Mouse (Mus musculus) hindbrain, embryonic 10.5 days (tissue): ENCODE results near the gene Ints13. TPM values are rescaled to one million over a fixed set of nuclear protein-coding genes. Genes with fewer than 3 reads are reported as not detected.

Experiments used
- DNase-seq: peaks from one replicate; pipeline ENCODE4 v3.0.0-alpha.2; 2017; ENCODE audit warnings: low spot score
- H3K27ac ChIP-seq: fragments of 300-500 bp; sonication (generic); 2 replicates; pipeline ENCODE4 v1.5.1; 2016; ENCODE audit warnings: mild to moderate bottlenecking, moderate library complexity
- H3K27me3 ChIP-seq: fragments of 300-500 bp; sonication (generic); 2 replicates; pipeline ENCODE4 v1.6.1; 2016; ENCODE audit warnings: mild to moderate bottlenecking; ENCODE audit not compliant: poor library complexity, insufficient read depth, severe bottlenecking
- H3K36me3 ChIP-seq: fragments of 300-500 bp; sonication (generic); 2 replicates; pipeline ENCODE4 v1.6.1; 2016; ENCODE audit warnings: mild to moderate bottlenecking, moderate library complexity
- H3K4me1 ChIP-seq: fragments of 300-500 bp; sonication (generic); replicated peaks from 2 replicates; pipeline ENCODE4 v1.6.1; 2016; ENCODE audit warnings: mild to moderate bottlenecking
- H3K4me3 ChIP-seq: fragments of 300-500 bp; sonication (generic); 2 replicates; pipeline ENCODE4 v1.5.1; 2016; ENCODE audit warnings: mild to moderate bottlenecking, moderate library complexity
- H3K9me3 ChIP-seq: fragments of 300-500 bp; sonication (generic); 2 replicates; pipeline ENCODE4 v1.6.1; 2016; ENCODE audit warnings: mild to moderate bottlenecking, moderate library complexity
- WGBS: fragments of 180-500 bp; shearing (Covaris S2); methylation state at CpG from one replicate; pipeline ENCODE4 v1.1.7; 2016; 5-methylcytosine and 5-hydroxymethylcytosine counted together
- polyA plus RNA-seq: library from polyadenylated mRNA; unstranded; fragments of >200 nt; fragmentation: Nextera tagmentation; extraction: Ambion mirVana; gene quantifications from 2 replicates; pipeline ENCODE4 v1.2.1, GENCODE M21; 2016

Gene Ints13
- polyA plus RNA-seq, 1 experiment from 2014 or later: 71.8 TPM

GRCm38 (mm10) chr6:146535501-146535900 is 42.1 kb downstream of the Ints13 start:
- H3K9me3 ChIP-seq: peaks cover 3% of the 10 kb centered on the region; the same call in 1 of the 2 replicates
- no peaks in the 10 kb centered on the region for H3K36me3 ChIP-seq
- no peak overlapping the region for H3K27ac ChIP-seq
- DNase-seq: no peak
- H3K4me3 ChIP-seq: no peak overlapping the region
- H3K27me3 ChIP-seq: no peaks in the 10 kb centered on the region
- H3K4me1 ChIP-seq: no peaks in the 10 kb centered on the region
- 93% methylated on average over 5 of the region's 5 CpGs for WGBS

- Histone ChIP-seq H3K4me3 (no peak overlapping the region), H3K27ac (no peak overlapping the region), H3K4me1 (no peaks in the 10 kb centered on the region), H3K9me3 (peaks cover 3% of the 10 kb centered on the region; the same call in 1 of the 2 replicates), H3K36me3 (no peaks in the 10 kb centered on the region), H3K27me3 (no peaks in the 10 kb centered on the region)
- no peak for DNase-seq
- 90% methylated on average over 4 of the region's 4 CpGs for WGBS
These were observed 44.5 kb downstream of the Ints13 start for GRCm38 (mm10) chr6:146533146-146533545.

- 0 out of 2 replicates have a peak, but pooled peaks cover 2% of the 10 kb centered on the region for H3K9me3 ChIP-seq
- no peaks in the 10 kb centered on the region for H3K27me3 ChIP-seq
- no peak overlapping the region for H3K4me3 ChIP-seq
- H3K27ac ChIP-seq: no peak overlapping the region
- H3K36me3 ChIP-seq: no peaks in the 10 kb centered on the region
- no peaks in the 10 kb centered on the region for H3K4me1 ChIP-seq
- no peak for DNase-seq
- WGBS: 80% methylated on average over 5 of the region's 5 CpGs
These were observed 46.9 kb downstream of the Ints13 start for GRCm38 (mm10) chr6:146530769-146531168.

- 83% methylated on average over 7 of the region's 7 CpGs for WGBS
- Histone ChIP-seq H3K4me3 (no peak overlapping the region), H3K4me1 (no peaks in the 10 kb centered on the region), H3K36me3 (no peaks in the 10 kb centered on the region), H3K27ac (no peak overlapping the region), H3K27me3 (no peaks in the 10 kb centered on the region), H3K9me3 (no peaks in the 10 kb centered on the region)
- DNase-seq: no peak
These were observed 47.3 kb downstream of the Ints13 start for GRCm38 (mm10) chr6:146530363-146530762.

- no peaks in the 10 kb centered on the region for H3K27me3 ChIP-seq
These were observed 50.1 kb downstream of the Ints13 start for GRCm38 (mm10) chr6:146527537-146527936.

GRCm38 (mm10) chr6:146525500-146525899 is 52.1 kb downstream of the Ints13 start:
- Histone ChIP-seq H3K4me1 (no peaks in the 10 kb centered on the region), H3K4me3 (no peak overlapping the region), H3K36me3 (no peaks in the 10 kb centered on the region), H3K27ac (no peak overlapping the region), H3K27me3 (no peaks in the 10 kb centered on the region), H3K9me3 (peaks cover 7% of the 10 kb centered on the region; the same call in 1 of the 2 replicates)
- WGBS: 86% methylated on average over 2 of the region's 2 CpGs
- no peak for DNase-seq

More at GRCm38 (mm10) chr6:146527537-146527936, 50.1 kb downstream of the Ints13 start:
- peaks cover 7% of the 10 kb centered on the region; the same call in 1 of the 2 replicates for H3K9me3 ChIP-seq
- no peak for DNase-seq
- H3K4me3 ChIP-seq: no peak overlapping the region
- no peaks in the 10 kb centered on the region for H3K4me1 ChIP-seq
- H3K27ac ChIP-seq: no peak overlapping the region
- H3K36me3 ChIP-seq: no peaks in the 10 kb centered on the region
- WGBS: 89% methylated on average over 2 of the region's 2 CpGs

- H3K27me3 ChIP-seq: no peaks in the 10 kb centered on the region
- no peaks in the 10 kb centered on the region for H3K36me3 ChIP-seq
- H3K4me1 ChIP-seq: no peaks in the 10 kb centered on the region
- 88% methylated on average over 5 of the region's 5 CpGs for WGBS
- DNase-seq: no peak
- H3K4me3 ChIP-seq: no peak overlapping the region
- no peak overlapping the region for H3K27ac ChIP-seq
- H3K9me3 ChIP-seq: peaks cover 7% of the 10 kb centered on the region; the same call in 1 of the 2 replicates
These were observed 56.0 kb downstream of the Ints13 start for GRCm38 (mm10) chr6:146521456-146522245.

GRCm38 (mm10) chr6:146519019-146519418 is 58.6 kb downstream of the Ints13 start:
- no peak overlapping the region for H3K27ac ChIP-seq
- peaks cover 7% of the 10 kb centered on the region for H3K4me1 ChIP-seq
- H3K27me3 ChIP-seq: no peaks in the 10 kb centered on the region
- no peak overlapping the region for H3K4me3 ChIP-seq
- H3K36me3 ChIP-seq: no peaks in the 10 kb centered on the region
- 71% methylated on average over 2 of the region's 2 CpGs for WGBS
- H3K9me3 ChIP-seq: peaks cover 7% of the 10 kb centered on the region; the same call in 1 of the 2 replicates
- no peak for DNase-seq

GRCm38 (mm10) chr6:146515936-146516335 is 61.7 kb downstream of the Ints13 start:
- Histone ChIP-seq H3K4me1 (peaks cover 13% of the 10 kb centered on the region), H3K27me3 (no peaks in the 10 kb centered on the region), H3K9me3 (no peaks in the 10 kb centered on the region), H3K4me3 (no peak overlapping the region), H3K27ac (no peak overlapping the region), H3K36me3 (no peaks in the 10 kb centered on the region)
- 88% methylated on average over 6 of the region's 6 CpGs for WGBS
- no peak for DNase-seq

GRCm38 (mm10) chr6:146514531-146514948 is 63.1 kb downstream of the Ints13 start:
- Histone ChIP-seq H3K4me3 (no peak overlapping the region), H3K36me3 (no peaks in the 10 kb centered on the region), H3K27me3 (no peaks in the 10 kb centered on the region), H3K9me3 (no peaks in the 10 kb centered on the region), H3K27ac (no peak overlapping the region), H3K4me1 (peaks cover 13% of the 10 kb centered on the region)
- DNase-seq: no peak
- 52% methylated on average over 7 of the region's 7 CpGs for WGBS

- H3K27me3 ChIP-seq: no peaks in the 10 kb centered on the region
- 82% methylated on average over 5 of the region's 5 CpGs for whole genome bisulfite sequencing
- H3K27ac ChIP-seq: no peak overlapping the region
- no peaks in the 10 kb centered on the region for H3K9me3 ChIP-seq
- no peak for DNase-seq
- H3K36me3 ChIP-seq: no peaks in the 10 kb centered on the region
- H3K4me1 ChIP-seq: peaks cover 13% of the 10 kb centered on the region
- no peak overlapping the region for H3K4me3 ChIP-seq
These were observed 63.7 kb downstream of the Ints13 start for GRCm38 (mm10) chr6:146513899-146514298.

- Histone ChIP-seq H3K27me3 (no peaks in the 10 kb centered on the region), H3K36me3 (no peaks in the 10 kb centered on the region), H3K4me1 (peaks cover 13% of the 10 kb centered on the region), H3K27ac (no peak overlapping the region), H3K4me3 (no peak overlapping the region), H3K9me3 (no peaks in the 10 kb centered on the region)
- DNase-seq: no peak
- 88% methylated on average over 8 of the region's 8 CpGs for WGBS
These were observed 64.3 kb downstream of the Ints13 start for GRCm38 (mm10) chr6:146513384-146513783.

GRCm38 (mm10) chr6:146511511-146511910 is 66.1 kb downstream of the Ints13 start:
- DNase-seq: no peak
- Histone ChIP-seq H3K4me3 (no peak overlapping the region), H3K27me3 (no peaks in the 10 kb centered on the region), H3K36me3 (no peaks in the 10 kb centered on the region), H3K9me3 (no peaks in the 10 kb centered on the region), H3K27ac (no peak overlapping the region), H3K4me1 (peaks cover 13% of the 10 kb centered on the region)
- 86% methylated on average over 8 of the region's 8 CpGs for WGBS
